Mouse (Mus musculus) kidney, adult 8-10 months (tissue): ENCODE measurements at regions not wholly inside any gene's neighbourhood (a gene's known extent, or its start where the extent isn't known, plus 50 kb on each side); places are given as distances from the start of the nearest gene placed in this dataset.

Source experiments
- DNase-seq, 2 experiments: peaks; one replicate each; pipeline ENCODE4 v3.0.0; 2022

- no peak for DNase-seq
Observed at GRCm38 (mm10) chrX:139392777-139393176, 59.3 kb downstream of the Trap1a start.

- peak; percentile 40 to 71 for DNase-seq
Observed at GRCm38 (mm10) chrX:139416701-139417100, 63.5 kb upstream of the D330045A20Rik start.

GRCm38 (mm10) chrX:139419867-139420266 lies 60.3 kb upstream of the D330045A20Rik start:
- DNase-seq, result no peak

GRCm38 (mm10) chrX:139424307-139424706 lies 55.9 kb upstream of the D330045A20Rik start:
- no peak for DNase-seq
